Mouse (Mus musculus) urinary bladder, postnatal 25 days (tissue): ENCODE data around the gene Hcn3.

Experiments
- DNase-seq: peaks from one replicate; pipeline ENCODE4 v3.0.0; 2022; ENCODE audit warnings: low spot score

Gene Hcn3

DNA sequence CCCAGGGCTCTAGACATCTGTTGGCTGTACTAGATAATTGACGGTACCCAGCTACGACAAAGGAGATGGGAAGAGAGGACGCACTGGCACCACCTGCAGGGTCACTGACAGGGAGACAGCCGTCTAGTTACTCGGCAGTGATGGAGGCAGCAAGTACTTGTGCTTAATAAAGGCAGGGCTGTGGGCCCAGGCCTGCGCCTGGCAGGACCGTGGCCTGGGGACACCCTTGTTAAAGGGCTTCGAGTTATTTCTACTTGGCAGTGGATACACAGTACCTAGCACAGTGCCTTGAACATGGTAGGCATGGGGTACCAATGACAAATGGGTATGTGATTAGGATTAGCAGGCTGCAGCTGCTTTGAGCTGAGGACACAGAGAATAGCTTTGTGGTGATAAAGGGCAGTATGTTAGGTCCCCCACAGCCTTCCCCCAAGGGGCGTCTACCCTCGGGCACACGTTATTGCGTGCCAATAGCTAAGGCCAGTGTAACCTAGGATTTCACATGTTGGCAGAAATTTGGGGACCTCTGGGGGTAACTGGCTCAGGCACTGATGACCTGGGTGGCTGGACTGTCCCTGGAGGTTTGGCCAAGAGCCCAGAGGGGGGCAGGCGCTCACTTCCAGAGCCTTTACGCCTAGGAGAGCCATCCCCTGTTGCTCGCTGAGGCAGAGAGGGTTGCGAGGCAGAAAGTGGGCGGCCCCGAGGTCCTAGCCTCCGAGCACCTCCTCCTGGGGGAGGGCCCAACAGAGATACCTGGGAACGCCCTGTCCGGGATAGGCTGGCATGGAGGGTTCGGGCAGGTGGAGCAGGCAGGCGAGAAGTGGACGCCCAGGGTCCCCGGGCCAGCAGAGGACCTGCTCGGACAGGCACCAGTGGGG is 12.7 kb downstream of the Hcn3 start:
- no peak for DNase-seq

DNA sequence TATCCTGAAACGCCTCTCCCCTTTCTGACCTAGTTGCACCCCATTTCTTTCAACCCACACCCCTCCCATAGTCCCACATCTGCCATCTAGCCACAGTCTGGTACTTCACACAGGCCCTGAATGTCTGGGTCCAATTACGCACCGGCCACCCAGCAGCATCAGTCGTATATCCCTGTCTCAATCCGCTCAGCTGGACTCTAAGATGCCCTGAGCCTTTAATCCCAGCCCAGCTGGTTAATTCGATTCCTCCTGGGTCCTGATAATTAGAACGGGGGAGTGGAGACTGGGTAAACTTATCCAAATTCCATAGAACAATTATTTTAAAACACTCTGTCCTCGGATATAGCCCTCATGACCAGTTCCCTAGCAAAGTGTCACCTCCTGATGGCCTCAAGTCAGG is 14.4 kb downstream of the Hcn3 start:
- DNase-seq, result no peak

DNA sequence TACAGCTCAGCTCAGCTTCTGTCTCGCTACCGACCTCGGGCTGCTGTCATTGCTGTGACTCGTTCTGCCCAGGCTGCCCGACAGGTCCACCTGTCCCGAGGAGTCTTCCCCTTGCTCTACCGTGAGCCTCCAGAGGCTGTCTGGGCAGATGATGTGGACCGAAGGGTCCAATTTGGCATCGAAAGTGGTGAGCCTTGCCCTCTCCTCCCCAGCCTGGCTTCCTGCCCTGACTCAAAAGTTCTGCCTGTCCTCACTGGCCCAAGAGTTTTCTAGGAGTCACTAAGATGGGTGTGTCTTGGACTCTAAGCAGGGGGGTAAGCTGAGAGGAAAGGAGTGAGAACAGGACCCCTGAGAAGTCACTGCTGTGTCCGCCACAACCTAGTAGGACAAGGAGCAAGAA is 15.2 kb downstream of the Hcn3 start:
- no peak for DNase-seq

DNA sequence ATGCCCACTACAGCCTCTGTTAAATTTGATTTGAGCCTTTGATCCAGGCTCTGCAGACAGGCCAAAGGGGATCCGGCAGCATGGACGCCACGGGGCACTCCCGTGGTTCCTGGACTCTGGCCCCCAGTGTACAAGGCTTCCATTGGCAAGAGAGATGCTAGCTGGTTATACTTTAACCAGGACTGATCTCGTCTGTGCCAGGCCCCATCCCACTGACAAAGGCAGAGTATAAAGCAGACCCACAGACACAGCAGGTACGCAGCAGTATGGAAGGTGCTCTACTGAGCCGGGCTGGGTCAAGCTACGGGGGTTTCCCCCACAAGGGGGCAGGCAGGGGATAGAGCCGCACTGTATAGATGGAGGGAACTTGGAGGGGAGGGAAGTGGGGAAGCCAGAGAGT is 23.6 kb downstream of the Hcn3 start:
- no peak for DNase-seq

DNA sequence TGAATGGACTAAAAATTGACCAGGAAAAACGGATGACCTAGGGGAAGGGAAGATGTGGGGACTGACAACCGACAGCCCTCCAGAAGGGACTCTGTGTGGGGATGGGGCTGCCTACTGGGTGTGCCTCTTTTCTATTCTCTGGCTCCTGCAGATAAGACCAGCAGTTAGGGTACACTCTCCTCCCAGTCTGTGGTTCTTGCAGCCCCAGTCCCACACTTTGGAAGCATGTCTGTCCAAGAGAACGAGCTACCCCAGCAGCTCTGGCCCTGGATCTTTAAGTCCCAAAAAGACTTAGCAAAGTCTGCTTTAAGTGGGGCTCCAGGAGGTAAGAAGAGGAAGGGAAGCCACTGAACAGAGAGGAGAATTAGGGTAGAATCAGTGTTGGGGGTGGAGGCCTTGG is 24.0 kb downstream of the Hcn3 start, which contains the start of gene Pklr:
Gene Pklr, plus strand, starts transcription at position 185 of the 400 bp plus-strand sequence.
- no peak for DNase-seq

- no peak for DNase-seq
Measured at GRCm38 (mm10) chr3:89133752-89134151, 26.2 kb downstream of the Hcn3 start.

DNA sequence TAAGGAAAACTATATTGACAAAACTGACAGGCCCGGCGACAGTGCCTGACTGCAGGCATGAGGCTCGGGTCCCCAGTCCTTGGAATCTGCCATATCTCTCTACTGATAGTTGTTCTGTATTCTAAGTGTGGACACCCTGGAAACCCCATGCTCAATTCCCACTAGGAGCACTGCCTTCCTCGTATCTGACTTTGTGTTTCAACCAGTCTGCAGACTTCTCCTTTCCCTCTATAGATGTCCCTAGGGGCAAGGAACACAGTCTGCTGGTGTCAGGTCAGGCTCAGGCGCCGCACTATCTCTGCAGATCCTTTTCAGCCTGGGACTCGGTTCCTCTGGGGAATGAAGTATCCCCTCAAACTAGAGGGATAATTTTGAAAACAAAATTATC is 26.9 kb downstream of the Hcn3 start:
- no peak for DNase-seq

- DNase-seq, result peak; percentile 13
Measured at GRCm38 (mm10) chr3:89132285-89133062, 27.5 kb downstream of the Hcn3 start.

DNA sequence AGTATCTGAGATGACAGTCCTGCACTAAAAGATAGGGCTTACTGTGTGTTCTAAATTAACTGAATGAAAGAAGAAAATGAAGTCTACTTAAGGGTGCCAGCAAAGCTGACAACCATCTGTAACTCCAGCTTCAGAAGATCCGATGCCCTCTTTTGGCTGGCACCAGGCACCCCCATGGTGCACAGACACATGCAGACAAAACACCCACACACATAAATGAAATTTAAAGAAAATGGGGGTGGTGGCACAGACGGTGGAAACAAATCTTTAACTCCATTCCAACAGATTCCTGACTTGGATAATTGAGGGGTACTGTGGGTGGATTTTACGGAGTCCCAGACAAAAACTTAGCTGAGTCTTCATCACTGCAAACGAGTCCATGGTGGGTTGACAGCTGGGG is 28.2 kb downstream of the Hcn3 start:
- no peak for DNase-seq

GRCm38 (mm10) chr3:89129908-89130307 is 30.1 kb downstream of the Hcn3 start:
- DNase-seq, result no peak

DNA sequence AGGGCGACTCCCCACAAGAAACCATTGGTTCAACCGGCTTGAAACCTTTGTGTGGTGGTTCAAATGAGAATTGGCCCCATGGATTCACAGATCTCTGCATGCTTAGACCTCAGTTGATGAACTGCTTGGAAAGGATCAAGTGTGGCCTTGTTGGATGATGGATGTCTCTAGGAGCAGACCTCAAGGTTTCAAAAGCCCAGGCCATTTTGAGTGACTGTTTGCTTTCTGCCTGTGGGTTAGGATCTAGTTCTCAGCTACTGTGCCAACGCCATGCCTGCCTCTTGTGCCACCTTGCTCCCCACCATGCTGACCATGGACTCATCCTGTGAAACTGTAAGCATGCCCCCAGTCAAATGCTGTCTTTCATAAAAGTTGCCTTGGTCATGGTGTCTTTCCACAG is 34.0 kb downstream of the Hcn3 start:
- no peak for DNase-seq

DNA sequence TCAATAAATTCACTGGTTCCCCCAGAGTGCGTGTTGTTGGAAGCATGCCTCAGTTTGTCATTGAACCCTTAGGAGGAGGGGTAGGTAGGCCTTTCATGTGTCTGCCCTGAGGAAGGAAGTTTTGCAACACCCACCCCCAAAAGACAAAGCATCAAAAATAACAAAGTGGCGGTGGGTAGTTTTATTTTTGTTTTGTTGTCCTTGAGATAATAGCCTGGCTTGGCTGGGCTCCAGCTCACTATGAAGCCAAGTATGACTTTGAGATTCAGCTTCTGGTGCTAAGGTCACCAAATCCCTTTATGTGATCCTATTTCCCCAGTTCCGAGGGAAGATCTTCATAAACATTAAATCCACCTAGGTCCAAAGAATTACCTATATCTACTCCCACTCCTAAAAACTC is 35.8 kb downstream of the Hcn3 start:
- no peak for DNase-seq

- DNase-seq, result peak; percentile 27
Measured at GRCm38 (mm10) chr3:89123313-89123712, 36.7 kb downstream of the Hcn3 start.

DNA sequence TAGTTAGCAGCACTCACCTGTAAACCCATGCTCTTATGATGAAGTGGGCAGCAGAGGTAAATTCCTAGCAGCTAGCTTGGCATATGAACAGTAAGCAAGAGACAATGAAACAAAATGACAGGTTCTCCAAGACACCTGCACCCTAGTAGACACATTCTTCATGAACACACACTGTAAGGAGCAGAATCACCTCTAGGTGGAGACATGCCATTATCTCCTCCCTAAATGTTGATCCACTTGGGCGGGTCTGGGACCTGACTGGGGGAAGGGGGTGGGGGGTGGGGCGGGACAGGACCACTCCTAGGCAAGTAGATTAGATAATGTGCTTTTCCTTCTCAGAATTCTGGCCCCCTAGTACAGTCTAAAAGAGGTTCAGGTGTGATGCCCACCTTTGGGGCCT is 44.5 kb downstream of the Hcn3 start:
- no peak for DNase-seq

- DNase-seq, result no peak
Measured at GRCm38 (mm10) chr3:89113058-89113457, 46.9 kb downstream of the Hcn3 start.

- DNase-seq, result no peak
Measured at GRCm38 (mm10) chr3:89108146-89108545, 51.9 kb downstream of the Hcn3 start.

GRCm38 (mm10) chr3:89107545-89107944 is 52.5 kb downstream of the Hcn3 start:
- DNase-seq, result no peak

- DNase-seq, result no peak
Measured at GRCm38 (mm10) chr3:89106881-89107280, 53.1 kb downstream of the Hcn3 start.

DNA sequence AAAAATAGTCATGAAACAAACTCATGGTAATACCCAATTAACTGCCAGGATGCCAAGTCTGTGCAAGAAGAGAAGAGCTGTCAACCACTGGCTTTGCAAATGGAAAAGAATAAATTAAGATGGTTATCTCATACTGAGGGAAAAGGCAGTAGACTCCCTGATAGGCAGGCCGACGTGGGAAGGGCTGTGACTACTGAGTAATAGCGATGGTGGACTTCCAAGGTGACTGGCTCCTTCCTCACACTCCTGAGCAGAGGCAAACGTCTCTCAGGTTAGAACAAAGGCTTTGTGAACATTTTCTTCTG is 56.8 kb downstream of the Hcn3 start:
- DNase-seq, result no peak

DNA sequence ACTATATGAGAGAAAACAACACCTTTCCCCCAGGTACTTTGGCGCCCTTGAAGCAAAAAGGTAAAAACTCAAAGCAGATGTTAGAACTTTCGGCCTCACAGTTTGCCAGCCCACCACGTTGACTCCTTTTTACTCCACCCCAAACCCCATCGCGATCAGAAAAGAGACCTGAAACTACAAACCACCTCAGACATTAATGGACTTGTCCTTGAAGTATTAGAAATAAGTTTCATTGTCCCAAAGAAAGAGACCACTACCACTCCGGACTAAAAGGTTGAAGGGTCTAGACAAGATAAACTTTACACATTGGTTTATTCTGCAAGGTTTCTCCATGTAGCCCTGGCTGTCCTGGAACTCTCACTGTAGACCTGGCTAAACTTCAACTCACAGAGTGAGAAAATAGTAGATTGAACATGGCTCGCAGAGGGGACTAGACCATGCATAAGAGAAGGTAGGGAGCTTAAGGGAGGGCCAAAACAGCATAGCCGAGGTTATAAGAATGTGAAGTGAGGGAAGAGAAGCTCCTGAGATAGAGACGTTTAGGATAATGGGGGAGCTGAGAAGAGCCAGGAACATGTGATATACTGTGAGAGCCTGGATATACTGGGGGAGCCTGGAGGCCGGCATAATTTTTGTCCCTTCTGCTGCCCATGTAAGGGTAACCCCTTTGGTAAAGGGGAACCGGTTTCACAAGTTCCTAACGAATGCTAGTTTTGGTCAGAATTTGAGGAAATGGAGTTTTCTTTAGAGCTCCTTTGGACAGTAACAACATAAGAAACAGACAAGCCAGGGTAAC is 57.3 kb downstream of the Hcn3 start:
- DNase-seq, result no peak

DNA sequence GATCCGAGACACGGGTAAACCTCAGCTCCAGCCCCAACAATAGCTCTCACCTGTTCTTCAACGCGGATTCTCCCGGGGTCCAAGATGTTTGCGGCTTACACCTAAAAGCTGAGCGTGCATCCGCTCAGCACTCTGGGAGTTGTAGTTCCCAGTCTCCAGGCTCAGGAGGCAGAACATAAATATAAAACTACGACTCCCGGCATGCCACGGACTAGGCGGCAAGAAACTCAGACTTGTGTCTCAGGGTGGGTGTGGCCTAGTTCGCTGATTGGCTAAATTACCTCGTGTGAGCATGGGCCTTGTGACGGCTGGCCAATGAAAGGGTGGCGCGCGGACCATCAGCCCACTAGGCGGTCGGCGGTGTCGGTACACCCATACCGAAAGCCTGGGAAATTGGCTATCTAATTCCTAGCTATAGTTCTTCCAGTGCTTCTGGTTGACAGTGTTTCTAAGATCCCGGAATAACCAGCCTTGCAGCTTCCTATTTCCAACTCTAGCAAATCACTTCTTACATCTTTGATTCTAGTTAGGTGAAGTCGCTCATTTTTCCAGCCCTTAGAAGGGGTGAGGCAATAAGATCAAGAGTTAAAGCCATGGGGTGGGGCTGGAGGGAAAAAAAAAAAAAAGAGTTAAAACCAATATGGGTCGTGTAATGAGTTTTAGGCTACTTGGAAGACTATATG is 58.0 kb downstream of the Hcn3 start, which contains the start of gene Fdps:
Gene Fdps, minus strand, starts transcription at position 148 of the 683 bp plus-strand sequence.
- DNase-seq, result peak; percentile 76

- no peak for DNase-seq
Measured at GRCm38 (mm10) chr3:89101459-89101811, 58.6 kb downstream of the Hcn3 start.
